Mouse (Mus musculus) gastrocnemius, adult 18-20 months (tissue): ENCODE results near the gene Lima1. TPM values are rescaled to one million over a fixed set of nuclear protein-coding genes. Genes with fewer than 3 reads are reported as not detected.
A peak's percentile ranks its signal among the peaks of the same experiment; 100 is the strongest.

ENCODE experiments used
- DNase-seq: peaks from one replicate; pipeline ENCODE4 v3.0.0; 2021; ENCODE audit warnings: low spot score
- total RNA-seq, 2 experiments: library from RNA; stranded (reverse); gene quantifications; 2 replicates each; pipeline ENCODE4 v1.2.3; 2021

Lima1 gene
- total RNA-seq, 2 experiments from 2014 or later, result 5.6 to 11.2 TPM

- no peak for DNase-seq
Observed at GRCm38 (mm10) chr15:99740229-99740628, 135.0 kb downstream of the Lima1 start.

GRCm38 (mm10) chr15:99736675-99737074 is 138.6 kb downstream of the Lima1 start:
- no peak for DNase-seq

- DNase-seq, result peak; percentile 100
Observed at GRCm38 (mm10) chr15:99735631-99736030, 139.6 kb downstream of the Lima1 start.

GRCm38 (mm10) chr15:99733186-99733585 is 142.1 kb downstream of the Lima1 start:
- no peak for DNase-seq

GRCm38 (mm10) chr15:99731678-99732077 is 143.6 kb downstream of the Lima1 start:
- no peak for DNase-seq

GRCm38 (mm10) chr15:99731167-99731566 is 144.1 kb downstream of the Lima1 start:
- no peak for DNase-seq

- no peak for DNase-seq
Observed at GRCm38 (mm10) chr15:99729056-99729783, 146.0 kb downstream of the Lima1 start.

Other genes starting within 250 kb of the Lima1 start
- under 1 TPM; 0.57 to 0.69 TPM for gene Racgap1, start 223.8 kb downstream of the Lima1 start, total RNA-seq
- gene Asic1, start 205.1 kb downstream of the Lima1 start, total RNA-seq, result under 1 TPM in 1 of 2 experiments, not detected in 1; 0.11 TPM
- gene Smarcd1, start 173.3 kb downstream of the Lima1 start, total RNA-seq, result 1 to 10 TPM; 5.8 to 7.4 TPM
- not detected for gene Gm17349, start 170.0 kb downstream of the Lima1 start, total RNA-seq
- gene Gpd1, start 157.9 kb downstream of the Lima1 start, total RNA-seq, result 100 to 1,000 TPM; 366 to 449 TPM
- 100 to 1,000 TPM; 139 to 156 TPM for gene Cox14, start 149.8 kb downstream of the Lima1 start, total RNA-seq
- 1 to 10 TPM; 2.9 to 6.2 TPM for gene Cers5, start 102.6 kb downstream of the Lima1 start, total RNA-seq
- under 1 TPM; 0.12 to 0.16 TPM for gene Fam186a, start 91.6 kb upstream of the Lima1 start, total RNA-seq
- 10 to 100 TPM; 39.4 to 47.4 TPM for gene Larp4, start 94.6 kb upstream of the Lima1 start, total RNA-seq
- gene Dip2b, start 163.2 kb upstream of the Lima1 start, total RNA-seq, result 1 to 10 TPM; 5.3 to 5.7 TPM